Mouse (Mus musculus) heart, postnatal 0 days (tissue): ENCODE measurements around the gene Ttc38. TPM values are rescaled to one million over a fixed set of nuclear protein-coding genes. Genes with fewer than 3 reads are reported as not detected.

ENCODE experiments used
- ATAC-seq: fragments of 200-750 bp; cut with Nextera tagmentation; 2 replicates; pipeline ENCODE4 v1.8.0; 2017; ENCODE audit warnings: low read depth, moderate number of reproducible peaks, moderate library complexity; ENCODE audit not compliant: insufficient read depth
- DNase-seq: peaks from one replicate; pipeline ENCODE4 v3.0.0-alpha.2; 2016; ENCODE audit warnings: low spot score
- H3K27ac ChIP-seq: fragments of 300-500 bp; sonication (generic); 2 replicates; pipeline ENCODE4 v1.5.1; 2014; ENCODE audit warnings: low read depth, mild to moderate bottlenecking
- H3K27me3 ChIP-seq: fragments of 300-500 bp; sonication (generic); 2 replicates; pipeline ENCODE4 v1.6.1; 2014; ENCODE audit warnings: low read length, mixed read lengths; ENCODE audit not compliant: control insufficient read depth, insufficient read depth
- H3K36me3 ChIP-seq: fragments of 300-500 bp; sonication (generic); replicated peaks from 2 replicates; pipeline ENCODE4 v1.6.1; 2014; ENCODE audit warnings: low read length, mixed read lengths; ENCODE audit not compliant: control insufficient read depth, insufficient read depth
- H3K4me1 ChIP-seq: fragments of 300-500 bp; sonication (generic); 2 replicates; pipeline ENCODE4 v1.6.1; 2014; ENCODE audit warnings: antibody characterized with exemption; ENCODE audit not compliant: control insufficient read depth, insufficient read depth
- H3K4me2 ChIP-seq: fragments of 300-500 bp; sonication (generic); 2 replicates; pipeline ENCODE4 v1.6.1; 2014; ENCODE audit warnings: low read depth, mild to moderate bottlenecking, low read length, moderate library complexity
- H3K4me3 ChIP-seq: fragments of 300-500 bp; sonication (generic); 2 replicates; pipeline ENCODE4 v1.5.1; 2014; ENCODE audit warnings: low read depth, low read length
- H3K9ac ChIP-seq: fragments of 300-500 bp; sonication (generic); replicated peaks from 2 replicates; pipeline ENCODE4 v1.6.1; 2014; ENCODE audit warnings: low read depth, low read length, mixed read lengths
- H3K9me3 ChIP-seq: fragments of 300-500 bp; sonication (generic); replicated peaks from 2 replicates; pipeline ENCODE4 v1.6.1; 2016; ENCODE audit warnings: low read length; ENCODE audit not compliant: control insufficient read depth
- CTCF ChIP-seq: IDR thresholded peaks from 2 replicates; pipeline ENCODE4 v1.5.1; 2016; ENCODE audit warnings: antibody characterized with exemption, control low read depth, low read depth
- EP300 ChIP-seq: IDR thresholded peaks from 2 replicates; pipeline ENCODE4 v1.6.1; 2016; ENCODE audit warnings: antibody characterized with exemption, low read depth
- WGBS: fragments of 180-500 bp; shearing (Covaris S2); extraction: QIAGEN DNeasy Blood & Tissue Kit; methylation state at CpG from one replicate; pipeline ENCODE4 v1.1.7; 2014; 5-methylcytosine and 5-hydroxymethylcytosine counted together
- polyA plus RNA-seq: library from polyadenylated mRNA; unstranded; fragments of >200 nt; fragmentation: Nextera tagmentation; extraction: Ambion mirVana; gene quantifications from 2 replicates; pipeline ENCODE4 v1.2.1, GENCODE M21; 2015
- total RNA-seq: library from RNA; depleted of rRNA; stranded (reverse); fragments of >200 nt; gene quantifications from 2 replicates; pipeline ENCODE4 v1.2.3, GENCODE M21; 2014; ENCODE audit warnings: low replicate concordance

The Ttc38 gene
- total and polyA plus RNA-seq, 2 experiments from 2014 or later = 6.9 to 14.7 TPM

DNA sequence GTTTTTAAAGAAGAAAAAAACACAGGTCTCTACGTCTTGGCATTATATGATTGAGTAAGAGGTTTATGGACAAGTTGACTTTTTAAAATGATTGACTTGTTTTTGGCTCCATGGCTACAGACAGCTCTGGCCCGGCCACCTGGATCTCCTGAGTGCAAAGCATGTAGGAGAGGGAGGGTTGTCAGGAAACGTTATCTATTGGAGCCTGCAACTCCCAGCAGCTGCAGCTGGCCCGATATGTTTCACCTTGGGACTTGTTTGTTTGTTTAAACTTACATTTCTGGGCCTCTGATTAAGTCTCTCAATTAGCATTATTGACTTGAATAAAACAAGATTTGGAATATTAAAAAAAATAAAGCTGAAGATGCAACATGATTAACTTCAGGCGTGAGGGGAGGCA is 5.4 kb upstream of the Ttc38 start:
- H3K36me3 ChIP-seq = no peaks in the 10 kb centered on the region
- H3K4me2 ChIP-seq = no peak overlapping the region
- no peaks in the 10 kb centered on the region for H3K27me3 ChIP-seq
- no peak overlapping the region for H3K27ac ChIP-seq
- TF ChIP-seq EP300 (no peak), CTCF (no peak)
- no peaks in the 10 kb centered on the region for H3K9me3 ChIP-seq
- H3K9ac ChIP-seq = no peak overlapping the region
- 37% methylated on average over 5 of the region's 5 CpGs for WGBS
- DNase-seq (no peak), ATAC-seq (no peak)
- no peak overlapping the region for H3K4me3 ChIP-seq
- 0 out of 2 replicates have a peak, but pooled peaks cover 7% of the 10 kb centered on the region for H3K4me1 ChIP-seq

GRCm38 (mm10) chr15:85828071-85828470 is 4.0 kb upstream of the Ttc38 start:
- TF ChIP-seq CTCF = no peak
- no peak for TF ChIP-seq EP300
- Histone ChIP-seq H3K27me3 (no peaks in the 10 kb centered on the region), H3K4me2 (no peak overlapping the region), H3K9me3 (no peaks in the 10 kb centered on the region), H3K4me1 (no peaks in the 10 kb centered on the region), H3K36me3 (no peaks in the 10 kb centered on the region), H3K4me3 (no peak overlapping the region), H3K9ac (no peak overlapping the region), H3K27ac (no peak overlapping the region)
- 79% methylated on average over 4 of the region's 4 CpGs for WGBS
- ATAC-seq = no peak
- DNase-seq = no peak

GRCm38 (mm10) chr15:85829470-85829869 is 2.6 kb upstream of the Ttc38 start:
- ATAC-seq (no peak), DNase-seq (no peak)
- Histone ChIP-seq H3K4me1 (no peaks in the 10 kb centered on the region), H3K4me2 (no peak overlapping the region), H3K27me3 (no peaks in the 10 kb centered on the region), H3K27ac (no peak overlapping the region), H3K9me3 (no peaks in the 10 kb centered on the region), H3K9ac (no peak overlapping the region), H3K36me3 (no peaks in the 10 kb centered on the region), H3K4me3 (no peak overlapping the region)
- WGBS = 70% methylated on average over 5 of the region's 5 CpGs
- no peak for TF ChIP-seq CTCF
- no peak for TF ChIP-seq EP300

DNA sequence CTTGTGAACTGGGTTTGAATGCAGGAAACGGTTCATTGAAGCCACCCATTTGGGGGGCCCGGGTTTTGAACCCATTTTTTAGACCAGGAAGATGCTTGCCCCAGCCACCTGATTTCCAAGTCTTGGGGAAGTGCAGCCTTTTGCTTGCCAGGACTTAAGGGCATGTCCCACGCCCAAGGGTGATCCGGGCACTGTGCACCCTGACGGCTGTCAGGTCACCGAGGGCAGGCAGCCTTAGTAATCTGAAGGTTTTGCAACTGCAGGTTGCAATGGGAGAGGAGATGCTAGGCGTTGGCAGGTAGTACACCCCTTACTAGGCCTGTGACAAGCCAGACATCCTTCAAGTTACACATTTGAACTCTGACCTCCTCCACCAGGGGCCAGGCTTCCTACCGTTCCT is 493 bp downstream of the Ttc38 start:
- Histone ChIP-seq H3K9ac (peak overlapping the region; percentile 41), H3K4me3 (peak overlapping the region; percentile 53), H3K36me3 (no peaks in the 10 kb centered on the region), H3K27me3 (no peaks in the 10 kb centered on the region), H3K27ac (peak overlapping the region; percentile 11), H3K4me1 (no peaks in the 10 kb centered on the region), H3K4me2 (peak overlapping the region; percentile 67), H3K9me3 (no peaks in the 10 kb centered on the region)
- no peak for TF ChIP-seq CTCF
- TF ChIP-seq EP300 = no peak
- WGBS = 47% methylated on average over 8 of the region's 8 CpGs
- DNase-seq (no peak), ATAC-seq (no peak)

- TF ChIP-seq CTCF = peak; percentile 12; the same call in 1 of the 2 replicates
- no peak for TF ChIP-seq EP300
- WGBS = 45% methylated on average over 3 of the region's 3 CpGs
- Histone ChIP-seq H3K9ac (no peak overlapping the region), H3K4me1 (no peaks in the 10 kb centered on the region), H3K9me3 (no peaks in the 10 kb centered on the region), H3K4me2 (no peak overlapping the region), H3K27me3 (no peaks in the 10 kb centered on the region), H3K27ac (no peak overlapping the region), H3K36me3 (no peaks in the 10 kb centered on the region), H3K4me3 (no peak overlapping the region)
- ATAC-seq (no peak), DNase-seq (no peak)
These were observed 3.2 kb downstream of the Ttc38 start for GRCm38 (mm10) chr15:85835335-85835734.

- no peaks in the 10 kb centered on the region for H3K9me3 ChIP-seq
- WGBS = 88% methylated on average over 5 of the region's 5 CpGs
- TF ChIP-seq EP300 (no peak), CTCF (no peak)
These were observed 4.8 kb downstream of the Ttc38 start for GRCm38 (mm10) chr15:85836887-85837286.

More at GRCm38 (mm10) chr15:85836887-85837286, 4.8 kb downstream of the Ttc38 start:
- H3K27ac ChIP-seq = no peak overlapping the region
- no peak overlapping the region for H3K4me2 ChIP-seq
- H3K4me3 ChIP-seq = no peak overlapping the region
- DNase-seq = no peak
- no peak overlapping the region for H3K9ac ChIP-seq
- no peaks in the 10 kb centered on the region for H3K4me1 ChIP-seq
- H3K27me3 ChIP-seq = no peaks in the 10 kb centered on the region
- H3K36me3 ChIP-seq = no peaks in the 10 kb centered on the region
- no peak for ATAC-seq
